Mouse (Mus musculus): ENCODE data around the gene Acp7. TPM values are rescaled to one million over a fixed set of nuclear protein-coding genes. Genes with fewer than 3 reads are reported as not detected.

Gene Acp7
- total and polyA plus RNA-seq, 3 experiments, result not detected

DNA sequence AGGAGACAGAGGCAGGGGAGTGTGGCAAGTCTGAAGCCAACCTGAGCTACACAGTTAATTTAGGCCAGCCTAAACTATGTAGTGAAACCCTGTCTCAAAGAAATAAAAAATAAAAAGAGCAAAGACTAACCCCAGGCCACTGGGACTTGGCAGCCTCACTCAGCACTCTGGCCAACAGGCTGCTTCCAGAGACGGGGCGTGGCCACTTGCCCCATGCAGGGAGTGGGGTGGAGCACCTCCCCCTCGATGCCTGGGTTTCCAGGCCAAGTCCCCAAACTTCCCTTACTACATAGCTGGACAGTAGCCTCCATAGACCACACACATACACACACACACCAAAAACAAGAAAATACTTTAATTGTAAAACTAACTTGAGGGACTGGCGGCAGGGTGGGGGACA lies 72.6 kb downstream of the Acp7 start:
- no peak overlapping the region for H3K9ac ChIP-seq (ENCODE audit: control insufficient read depth, low read depth, low read length, poor library complexity, severe bottlenecking)
- H3K27me3 ChIP-seq (ENCODE audit: control insufficient read depth in 1 of 2, insufficient read depth in 2 of 2, low read length in 2 of 2), result no peaks in the 10 kb centered on the region
- DNase-seq (ENCODE audit: low read depth, low spot score), result no peak
- H3K79me2 ChIP-seq (ENCODE audit: control insufficient read depth, insufficient read depth, low read length, poor library complexity), result no peaks in the 10 kb centered on the region
- H3K27ac ChIP-seq (ENCODE audit: control insufficient read depth, low read depth, low read length), result no peak overlapping the region
- TF ChIP-seq TBP (IDR thresholded peaks at IDR 0.05; ENCODE audit: low read depth, low read length), result no peak
- no peak for TF ChIP-seq CTCF (IDR thresholded peaks at IDR 0.05 in 2 of 3, conservative IDR thresholded peaks at IDR 0.05 in 1 of 3; ENCODE audit: control insufficient read depth in 1 of 3, insufficient read depth in 1 of 3, low read depth in 2 of 3, low read length in 3 of 3, poor library complexity in 1 of 3, severe bottlenecking in 1 of 3)
- no peak for TF ChIP-seq CHD1 (IDR thresholded peaks at IDR 0.05; ENCODE audit: low read depth, low read length)
- no peak for TF ChIP-seq MXI1 (IDR thresholded peaks at IDR 0.05; ENCODE audit: low read depth, low read length)
- TF ChIP-seq ZNF384 (IDR thresholded peaks at IDR 0.05; ENCODE audit: low read depth, low read length), result no peak
- no peak for TF ChIP-seq JUND (IDR thresholded peaks at IDR 0.05; ENCODE audit: low read depth, low read length)
- TF ChIP-seq GATA1 (IDR thresholded peaks at IDR 0.05; ENCODE audit: low read depth, low read length), result no peak
- TF ChIP-seq MAZ (IDR thresholded peaks at IDR 0.05; ENCODE audit: low read depth, low read length), result no peak
- TF ChIP-seq EP300 (IDR thresholded peaks at IDR 0.05; ENCODE audit: low read depth in 1 of 2, low read length in 2 of 2), result no peak
- no peaks in the 10 kb centered on the region for H3K9me3 ChIP-seq (replicated peaks; ENCODE audit: insufficient read depth, low read length)
- no peaks in the 10 kb centered on the region for H3K36me3 ChIP-seq (ENCODE audit: control insufficient read depth in 1 of 2, insufficient read depth in 2 of 2, low read length in 2 of 2)
- no peaks in the 10 kb centered on the region for H3K4me1 ChIP-seq (ENCODE audit: control insufficient read depth in 1 of 2, insufficient read depth in 2 of 2, low read length in 2 of 2)
- H3K4me3 ChIP-seq (ENCODE audit: control insufficient read depth in 1 of 2, insufficient read depth in 1 of 2, low read depth in 2 of 2, low read length in 2 of 2), result no peak overlapping the region

- H3K27ac ChIP-seq (ENCODE audit: control insufficient read depth, low read depth, low read length), result no peak overlapping the region
- no peaks in the 10 kb centered on the region for H3K4me1 ChIP-seq (ENCODE audit: control insufficient read depth in 1 of 2, insufficient read depth in 2 of 2, low read length in 2 of 2)
- H3K4me3 ChIP-seq (ENCODE audit: control insufficient read depth in 1 of 2, insufficient read depth in 1 of 2, low read depth in 2 of 2, low read length in 2 of 2), result no peak overlapping the region
- no peaks in the 10 kb centered on the region for H3K9me3 ChIP-seq (replicated peaks; ENCODE audit: insufficient read depth, low read length)
- H3K79me2 ChIP-seq (ENCODE audit: control insufficient read depth, insufficient read depth, low read length, poor library complexity), result no peaks in the 10 kb centered on the region
- no peaks in the 10 kb centered on the region for H3K27me3 ChIP-seq (ENCODE audit: control insufficient read depth in 1 of 2, insufficient read depth in 2 of 2, low read length in 2 of 2)
- no peak overlapping the region for H3K9ac ChIP-seq (ENCODE audit: control insufficient read depth, low read depth, low read length, poor library complexity, severe bottlenecking)
- TF ChIP-seq TAL1 (IDR thresholded peaks at IDR 0.05; ENCODE audit: low read length) (0 out of 2 replicates have a peak, but pooled peaks have one; percentile 4), SIN3A (IDR thresholded peaks at IDR 0.05; ENCODE audit: low read length) (no peak)
- no peak for DNase-seq (ENCODE audit: low read depth, low spot score)
- H3K36me3 ChIP-seq (ENCODE audit: control insufficient read depth in 1 of 2, insufficient read depth in 2 of 2, low read length in 2 of 2), result no peaks in the 10 kb centered on the region
Observed at GRCm38 (mm10) chr7:28557708-28558107, 73.4 kb downstream of the Acp7 start.

Other genes starting within 250 kb of the Acp7 start
- gene Med29, start 238.6 kb downstream of the Acp7 start, total RNA-seq (2012; rRNA removed), result 23.7 and 31.1 TPM in 2 replicates
- gene Med29, start 238.6 kb downstream of the Acp7 start, polyA plus RNA-seq (2012; ENCODE audit: insufficient read depth in 1 of 2, insufficient read length in 2 of 2, low read depth in 1 of 2, low replicate concordance in 2 of 2, missing spikeins in 1 of 2), result 10 to 100 TPM in 1 of 2 experiments, not detected in 1; 39.6 TPM
- 49.9 and 53.5 TPM in 2 replicates for gene Paf1, start 238.4 kb downstream of the Acp7 start, total RNA-seq (2012; rRNA removed)
- gene Paf1, start 238.4 kb downstream of the Acp7 start, polyA plus RNA-seq (2012; ENCODE audit: insufficient read depth in 1 of 2, insufficient read length in 2 of 2, low read depth in 1 of 2, low replicate concordance in 2 of 2, missing spikeins in 1 of 2), result 100 to 1,000 TPM in 1 of 2 experiments, 10 to 100 TPM in 1; 99.9 to 645 TPM
- gene Gmfg, start 193.9 kb downstream of the Acp7 start, total RNA-seq (2012; rRNA removed), result 25.1 and 31.2 TPM in 2 replicates
- gene Gmfg, start 193.9 kb downstream of the Acp7 start, polyA plus RNA-seq (2012; ENCODE audit: insufficient read depth in 1 of 2, insufficient read length in 2 of 2, low read depth in 1 of 2, low replicate concordance in 2 of 2, missing spikeins in 1 of 2), result 10 to 100 TPM in 1 of 2 experiments, not detected in 1; 25.0 TPM
- 1.2 and 1.9 TPM in 2 replicates for gene Lrfn1, start 179.4 kb downstream of the Acp7 start, total RNA-seq (2012; rRNA removed)
- 1 to 10 TPM in 1 of 2 experiments, not detected in 1; 5.8 TPM for gene Lrfn1, start 179.4 kb downstream of the Acp7 start, polyA plus RNA-seq (2012; ENCODE audit: insufficient read depth in 1 of 2, insufficient read length in 2 of 2, low read depth in 1 of 2, low replicate concordance in 2 of 2, missing spikeins in 1 of 2)
- not detected in 2 replicates for gene Ifnl2, start 120.9 kb downstream of the Acp7 start, total RNA-seq (2012; rRNA removed)
- gene Ifnl2, start 120.9 kb downstream of the Acp7 start, polyA plus RNA-seq (2012; ENCODE audit: insufficient read depth in 1 of 2, insufficient read length in 2 of 2, low read depth in 1 of 2, low replicate concordance in 2 of 2, missing spikeins in 1 of 2), result not detected
- gene Ifnl3, start 108.5 kb downstream of the Acp7 start, total RNA-seq (2012; rRNA removed), result not detected in 2 replicates
- not detected for gene Ifnl3, start 108.5 kb downstream of the Acp7 start, polyA plus RNA-seq (2012; ENCODE audit: insufficient read depth in 1 of 2, insufficient read length in 2 of 2, low read depth in 1 of 2, low replicate concordance in 2 of 2, missing spikeins in 1 of 2)
- gene Sycn, start 90.4 kb downstream of the Acp7 start, total RNA-seq (2012; rRNA removed), result not detected in 2 replicates
- not detected for gene Sycn, start 90.4 kb downstream of the Acp7 start, polyA plus RNA-seq (2012; ENCODE audit: insufficient read depth in 1 of 2, insufficient read length in 2 of 2, low read depth in 1 of 2, low replicate concordance in 2 of 2, missing spikeins in 1 of 2)
- gene Nccrp1, start 84.1 kb downstream of the Acp7 start, total RNA-seq (2012; rRNA removed), result not detected in 2 replicates
- gene Nccrp1, start 84.1 kb downstream of the Acp7 start, polyA plus RNA-seq (2012; ENCODE audit: insufficient read depth in 1 of 2, insufficient read length in 2 of 2, low read depth in 1 of 2, low replicate concordance in 2 of 2, missing spikeins in 1 of 2), result not detected
- 6.4 and 7.2 TPM in 2 replicates for gene Samd4b, start 33.2 kb downstream of the Acp7 start, total RNA-seq (2012; rRNA removed)
- gene Samd4b, start 33.2 kb downstream of the Acp7 start, polyA plus RNA-seq (2012; ENCODE audit: insufficient read depth in 1 of 2, insufficient read length in 2 of 2, low read depth in 1 of 2, low replicate concordance in 2 of 2, missing spikeins in 1 of 2), result 10 to 100 TPM in 1 of 2 experiments, not detected in 1; 45.9 TPM
- 9.3 and 9.7 TPM in 2 replicates for gene Pak4, start 33.1 kb downstream of the Acp7 start, total RNA-seq (2012; rRNA removed)
- gene Pak4, start 33.1 kb downstream of the Acp7 start, polyA plus RNA-seq (2012; ENCODE audit: insufficient read depth in 1 of 2, insufficient read length in 2 of 2, low read depth in 1 of 2, low replicate concordance in 2 of 2, missing spikeins in 1 of 2), result 10 to 100 TPM in 1 of 2 experiments, not detected in 1; 26.6 TPM
- gene Fbxo27, start 61.5 kb upstream of the Acp7 start, total RNA-seq (2012; rRNA removed), result not detected in 2 replicates
- gene Fbxo27, start 61.5 kb upstream of the Acp7 start, polyA plus RNA-seq (2012; ENCODE audit: insufficient read depth in 1 of 2, insufficient read length in 2 of 2, low read depth in 1 of 2, low replicate concordance in 2 of 2, missing spikeins in 1 of 2), result not detected
- gene Fbxo17, start 85.5 kb upstream of the Acp7 start, total RNA-seq (2012; rRNA removed), result 0.10 TPM in 1 of 2 replicates, not detected in the other
- gene Fbxo17, start 85.5 kb upstream of the Acp7 start, polyA plus RNA-seq (2012; ENCODE audit: insufficient read depth in 1 of 2, insufficient read length in 2 of 2, low read depth in 1 of 2, low replicate concordance in 2 of 2, missing spikeins in 1 of 2), result under 1 TPM in 1 of 2 experiments, not detected in 1; 0.43 TPM
- 137 and 141 TPM in 2 replicates for gene Mrps12, start 110.5 kb upstream of the Acp7 start, total RNA-seq (2012; rRNA removed)
- 100 to 1,000 TPM in 1 of 2 experiments, not detected in 1; 126 TPM for gene Mrps12, start 110.5 kb upstream of the Acp7 start, polyA plus RNA-seq (2012; ENCODE audit: insufficient read depth in 1 of 2, insufficient read length in 2 of 2, low read depth in 1 of 2, low replicate concordance in 2 of 2, missing spikeins in 1 of 2)
- gene Sars2, start 110.7 kb upstream of the Acp7 start, total RNA-seq (2012; rRNA removed), result 19.2 and 21.3 TPM in 2 replicates
- gene Sars2, start 110.7 kb upstream of the Acp7 start, polyA plus RNA-seq (2012; ENCODE audit: insufficient read depth in 1 of 2, insufficient read length in 2 of 2, low read depth in 1 of 2, low replicate concordance in 2 of 2, missing spikeins in 1 of 2), result 10 to 100 TPM in 1 of 2 experiments, not detected in 1; 51.4 TPM
- not detected in 2 replicates for gene Ccer2, start 124.8 kb upstream of the Acp7 start, total RNA-seq (2012; rRNA removed)
- gene Ccer2, start 124.8 kb upstream of the Acp7 start, polyA plus RNA-seq (2012; ENCODE audit: insufficient read depth in 1 of 2, insufficient read length in 2 of 2, low read depth in 1 of 2, low replicate concordance in 2 of 2, missing spikeins in 1 of 2), result under 1 TPM in 1 of 2 experiments, not detected in 1; 0.11 TPM
- gene Sirt2, start 135.4 kb upstream of the Acp7 start, total RNA-seq (2012; rRNA removed), result 31.8 and 35.7 TPM in 2 replicates
- gene Sirt2, start 135.4 kb upstream of the Acp7 start, polyA plus RNA-seq (2012; ENCODE audit: insufficient read depth in 1 of 2, insufficient read length in 2 of 2, low read depth in 1 of 2, low replicate concordance in 2 of 2, missing spikeins in 1 of 2), result 10 to 100 TPM in 1 of 2 experiments, not detected in 1; 72.4 TPM
- gene Nfkbib, start 136.2 kb upstream of the Acp7 start, total RNA-seq (2012; rRNA removed), result 30.7 and 32.9 TPM in 2 replicates
- gene Nfkbib, start 136.2 kb upstream of the Acp7 start, polyA plus RNA-seq (2012; ENCODE audit: insufficient read depth in 1 of 2, insufficient read length in 2 of 2, low read depth in 1 of 2, low replicate concordance in 2 of 2, missing spikeins in 1 of 2), result 10 to 100 TPM in 1 of 2 experiments, not detected in 1; 52.7 TPM
- gene Rinl, start 157.6 kb upstream of the Acp7 start, total RNA-seq (2012; rRNA removed), result 32.9 and 39.9 TPM in 2 replicates
- 10 to 100 TPM in 1 of 2 experiments, not detected in 1; 63.9 TPM for gene Rinl, start 157.6 kb upstream of the Acp7 start, polyA plus RNA-seq (2012; ENCODE audit: insufficient read depth in 1 of 2, insufficient read length in 2 of 2, low read depth in 1 of 2, low replicate concordance in 2 of 2, missing spikeins in 1 of 2)
- gene Hnrnpl, start 177.2 kb upstream of the Acp7 start, total RNA-seq (2012; rRNA removed), result 246 and 303 TPM in 2 replicates
- 1,000 to 10,000 TPM in 1 of 2 experiments, 100 to 1,000 TPM in 1; 684 to 1,095 TPM for gene Hnrnpl, start 177.2 kb upstream of the Acp7 start, polyA plus RNA-seq (2012; ENCODE audit: insufficient read depth in 1 of 2, insufficient read length in 2 of 2, low read depth in 1 of 2, low replicate concordance in 2 of 2, missing spikeins in 1 of 2)
- gene Ech1, start 193.9 kb upstream of the Acp7 start, total RNA-seq (2012; rRNA removed), result 82.8 and 99.5 TPM in 2 replicates
- 10 to 100 TPM in 1 of 2 experiments, not detected in 1; 74.7 TPM for gene Ech1, start 193.9 kb upstream of the Acp7 start, polyA plus RNA-seq (2012; ENCODE audit: insufficient read depth in 1 of 2, insufficient read length in 2 of 2, low read depth in 1 of 2, low replicate concordance in 2 of 2, missing spikeins in 1 of 2)
- 1.5 and 2.1 TPM in 2 replicates for gene Lgals4, start 202.5 kb upstream of the Acp7 start, total RNA-seq (2012; rRNA removed)
- gene Lgals4, start 202.5 kb upstream of the Acp7 start, polyA plus RNA-seq (2012; ENCODE audit: insufficient read depth in 1 of 2, insufficient read length in 2 of 2, low read depth in 1 of 2, low replicate concordance in 2 of 2, missing spikeins in 1 of 2), result 1 to 10 TPM in 1 of 2 experiments, not detected in 1; 5.1 TPM
- gene Lgals7, start 232.5 kb upstream of the Acp7 start, total RNA-seq (2012; rRNA removed), result 27.7 and 37.8 TPM in 2 replicates
- 100 to 1,000 TPM in 1 of 2 experiments, not detected in 1; 138 TPM for gene Lgals7, start 232.5 kb upstream of the Acp7 start, polyA plus RNA-seq (2012; ENCODE audit: insufficient read depth in 1 of 2, insufficient read length in 2 of 2, low read depth in 1 of 2, low replicate concordance in 2 of 2, missing spikeins in 1 of 2)